Mouse (Mus musculus): ENCODE results near the gene Tnfsf11. TPM values are rescaled to one million over a fixed set of nuclear protein-coding genes. Genes with fewer than 3 reads are reported as not detected.

Gene Tnfsf11
- polyA plus RNA-seq (2012; rRNA removed) = 0.03 and 0.05 TPM in 2 replicates
- 0.06 and 0.17 TPM in 2 replicates for polyA plus RNA-seq (2014; fragmentation: Nextera tagmentation; extraction: Ambion mirVana)

- H3K9ac ChIP-seq (replicated peaks) = no peak within 1 kb of the TSS
- no peaks in the 10 kb centered on the region for H3K9me3 ChIP-seq (ENCODE audit: control insufficient read depth, low read length)
- DNase-seq (ENCODE audit: low read depth in 3 of 3, low spot score in 3 of 3) (no peak), ATAC-seq (ENCODE audit: insufficient read depth) (no peak)
- H3K4me3 ChIP-seq (ENCODE audit: insufficient read depth in 1 of 2, low read depth in 2 of 2, low read length in 2 of 2) = peak within 1 kb of the TSS in 1 of 2 experiments; percentile 17; a peak in 1 of 4 replicates
- no peak within 1 kb of the TSS for H3K27ac ChIP-seq
- peak within 1 kb of the TSS; percentile 2; the same call in 1 of the 2 replicates for H3K4me2 ChIP-seq (ENCODE audit: low read depth)
- no peaks in the 10 kb centered on the region for H3K36me3 ChIP-seq (replicated peaks; ENCODE audit: control insufficient read depth, insufficient read depth, low read depth)
- 1% methylated on average over 44 of the region's 51 CpGs for WGBS (ENCODE audit: insufficient replicate concordance)
- TF ChIP-seq CTCF (IDR thresholded peaks at IDR 0.05; ENCODE audit: low read depth) (no peak), EP300 (IDR thresholded peaks at IDR 0.05; ENCODE audit: low read depth) (no peak)
- no peaks in the 10 kb centered on the region for H3K4me1 ChIP-seq (replicated peaks; ENCODE audit: control insufficient read depth in 2 of 2, insufficient read depth in 2 of 2, low read length in 1 of 2)
- H3K27me3 ChIP-seq (ENCODE audit: control insufficient read depth, insufficient read depth, low read length) = peaks cover 21% of the 10 kb centered on the region
Measured at GRCm38 (mm10) chr14:78307286-78308237, at the start of gene Tnfsf11. Gene Tnfsf11 (minus strand): TSS chr14:78308043.

- Histone ChIP-seq H3K4me1 (replicated peaks; ENCODE audit: control insufficient read depth in 2 of 2, insufficient read depth in 2 of 2, low read length in 1 of 2) (no peaks in the 10 kb centered on the region), H3K27ac (no peak overlapping the region), H3K9ac (replicated peaks) (no peak overlapping the region), H3K4me2 (ENCODE audit: low read depth) (no peak overlapping the region), H3K36me3 (replicated peaks; ENCODE audit: control insufficient read depth, insufficient read depth, low read depth) (no peaks in the 10 kb centered on the region), H3K9me3 (ENCODE audit: control insufficient read depth, low read length) (no peaks in the 10 kb centered on the region), H3K27me3 (ENCODE audit: control insufficient read depth, insufficient read depth, low read length) (no peaks in the 10 kb centered on the region), H3K4me3 (ENCODE audit: insufficient read depth in 1 of 2, low read depth in 2 of 2, low read length in 2 of 2) (no peak overlapping the region)
- TF ChIP-seq CTCF (IDR thresholded peaks at IDR 0.05; ENCODE audit: low read depth) (no peak), EP300 (IDR thresholded peaks at IDR 0.05; ENCODE audit: low read depth) (no peak)
- no peak for ATAC-seq (ENCODE audit: insufficient read depth)
- no peak for DNase-seq (ENCODE audit: low read depth in 3 of 3, low spot score in 3 of 3)
- WGBS (ENCODE audit: insufficient replicate concordance) = 30% methylated on average over 8 of the region's 8 CpGs
Measured at GRCm38 (mm10) chr14:78356764-78357163, 48.9 kb upstream of the Tnfsf11 start.

GRCm38 (mm10) chr14:78355381-78355780 is 47.5 kb upstream of the Tnfsf11 start:
- Histone ChIP-seq H3K27me3 (ENCODE audit: control insufficient read depth, insufficient read depth, low read length) (no peaks in the 10 kb centered on the region), H3K9ac (replicated peaks) (no peak overlapping the region), H3K36me3 (replicated peaks; ENCODE audit: control insufficient read depth, insufficient read depth, low read depth) (no peaks in the 10 kb centered on the region), H3K4me3 (ENCODE audit: insufficient read depth in 1 of 2, low read depth in 2 of 2, low read length in 2 of 2) (no peak overlapping the region), H3K4me1 (replicated peaks; ENCODE audit: control insufficient read depth in 2 of 2, insufficient read depth in 2 of 2, low read length in 1 of 2) (no peaks in the 10 kb centered on the region), H3K4me2 (ENCODE audit: low read depth) (no peak overlapping the region), H3K9me3 (ENCODE audit: control insufficient read depth, low read length) (no peaks in the 10 kb centered on the region), H3K27ac (no peak overlapping the region)
- DNase-seq (ENCODE audit: low read depth in 3 of 3, low spot score in 3 of 3) = no peak
- WGBS (ENCODE audit: insufficient replicate concordance) = 45% methylated on average over 4 of the region's 4 CpGs
- no peak for TF ChIP-seq EP300 (IDR thresholded peaks at IDR 0.05; ENCODE audit: low read depth)
- TF ChIP-seq CTCF (IDR thresholded peaks at IDR 0.05; ENCODE audit: low read depth) = no peak
- ATAC-seq (ENCODE audit: insufficient read depth) = no peak

GRCm38 (mm10) chr14:78352865-78353264 is 45.0 kb upstream of the Tnfsf11 start:
- Histone ChIP-seq H3K27ac (no peak overlapping the region), H3K9me3 (ENCODE audit: control insufficient read depth, low read length) (no peaks in the 10 kb centered on the region), H3K4me2 (ENCODE audit: low read depth) (no peak overlapping the region), H3K27me3 (ENCODE audit: control insufficient read depth, insufficient read depth, low read length) (no peaks in the 10 kb centered on the region), H3K9ac (replicated peaks) (no peak overlapping the region), H3K4me3 (ENCODE audit: insufficient read depth in 1 of 2, low read depth in 2 of 2, low read length in 2 of 2) (no peak overlapping the region), H3K36me3 (replicated peaks; ENCODE audit: control insufficient read depth, insufficient read depth, low read depth) (no peaks in the 10 kb centered on the region), H3K4me1 (replicated peaks; ENCODE audit: control insufficient read depth in 2 of 2, insufficient read depth in 2 of 2, low read length in 1 of 2) (no peaks in the 10 kb centered on the region)
- DNase-seq (ENCODE audit: low read depth in 3 of 3, low spot score in 3 of 3) (no peak), ATAC-seq (ENCODE audit: insufficient read depth) (no peak)
- WGBS (ENCODE audit: insufficient replicate concordance) = 51% methylated on average over 4 of the region's 4 CpGs
- TF ChIP-seq CTCF (IDR thresholded peaks at IDR 0.05; ENCODE audit: low read depth) (no peak), EP300 (IDR thresholded peaks at IDR 0.05; ENCODE audit: low read depth) (no peak)

GRCm38 (mm10) chr14:78351544-78351943 is 43.7 kb upstream of the Tnfsf11 start:
- 72% methylated on average over 7 of the region's 7 CpGs for WGBS (ENCODE audit: insufficient replicate concordance)

More at GRCm38 (mm10) chr14:78351544-78351943, 43.7 kb upstream of the Tnfsf11 start:
- Histone ChIP-seq H3K9ac (replicated peaks) (no peak overlapping the region), H3K27me3 (ENCODE audit: control insufficient read depth, insufficient read depth, low read length) (no peaks in the 10 kb centered on the region), H3K4me1 (replicated peaks; ENCODE audit: control insufficient read depth in 2 of 2, insufficient read depth in 2 of 2, low read length in 1 of 2) (no peaks in the 10 kb centered on the region), H3K27ac (no peak overlapping the region), H3K36me3 (replicated peaks; ENCODE audit: control insufficient read depth, insufficient read depth, low read depth) (no peaks in the 10 kb centered on the region), H3K9me3 (ENCODE audit: control insufficient read depth, low read length) (no peaks in the 10 kb centered on the region), H3K4me3 (ENCODE audit: insufficient read depth in 1 of 2, low read depth in 2 of 2, low read length in 2 of 2) (no peak overlapping the region), H3K4me2 (ENCODE audit: low read depth) (no peak overlapping the region)
- TF ChIP-seq EP300 (IDR thresholded peaks at IDR 0.05; ENCODE audit: low read depth) = no peak
- TF ChIP-seq CTCF (IDR thresholded peaks at IDR 0.05; ENCODE audit: low read depth) = no peak
- DNase-seq (ENCODE audit: low read depth in 3 of 3, low spot score in 3 of 3) (no peak), ATAC-seq (ENCODE audit: insufficient read depth) (no peak)
